Mouse (Mus musculus) hindlimb bud, embryonic 11.5 days (tissue): ENCODE data around the gene Snrpd3.
A peak's percentile ranks its signal among the peaks of the same experiment; 100 is the strongest.
"Not testable (repeated sequence)": the region's sequence is repeated elsewhere in the genome, so short reads cannot be mapped to it uniquely, and the experiment has no call there.

Experiments used
- DNase-seq: peaks from one replicate; pipeline ENCODE4 v3.0.0-alpha.2; 2012; ENCODE audit warnings: low read depth, low spot score; ENCODE audit errors: extremely low spot score

The Snrpd3 gene

GRCm38 (mm10) chr10:75565436-75565835 lies 48.1 kb downstream of the Snrpd3 start:
- DNase-seq: no peak

- DNase-seq: no peak
These were observed 48.6 kb downstream of the Snrpd3 start for GRCm38 (mm10) chr10:75565906-75566305.

GRCm38 (mm10) chr10:75566321-75566720 lies 49.0 kb downstream of the Snrpd3 start:
- no peak for DNase-seq

- not testable (repeated sequence) for DNase-seq
These were observed 49.4 kb downstream of the Snrpd3 start for GRCm38 (mm10) chr10:75566765-75567164.

- no peak for DNase-seq
These were observed 50.7 kb downstream of the Snrpd3 start for GRCm38 (mm10) chr10:75568029-75568428.

- no peak for DNase-seq
These were observed 51.1 kb downstream of the Snrpd3 start for GRCm38 (mm10) chr10:75568441-75568840.

GRCm38 (mm10) chr10:75568851-75569250 lies 51.5 kb downstream of the Snrpd3 start:
- no peak for DNase-seq

GRCm38 (mm10) chr10:75570981-75571657 lies 53.8 kb downstream of the Snrpd3 start:
- DNase-seq: no peak

GRCm38 (mm10) chr10:75571937-75572336 lies 54.6 kb downstream of the Snrpd3 start:
- DNase-seq: no peak

GRCm38 (mm10) chr10:75573181-75573580 lies 55.8 kb downstream of the Snrpd3 start:
- DNase-seq: no peak

- no peak for DNase-seq
These were observed 56.6 kb downstream of the Snrpd3 start for GRCm38 (mm10) chr10:75573965-75574364.

- DNase-seq: no peak
These were observed 61.8 kb downstream of the Snrpd3 start for GRCm38 (mm10) chr10:75579129-75579528.

- DNase-seq: peak; percentile 78
These were observed 68.7 kb downstream of the Snrpd3 start for GRCm38 (mm10) chr10:75585876-75586552.

GRCm38 (mm10) chr10:75586553-75586879 lies 69.2 kb downstream of the Snrpd3 start:
- DNase-seq: no peak
